Mouse (Mus musculus) neural tube, embryonic 15.5 days (tissue): ENCODE measurements around the gene Gnb5. TPM values are rescaled to one million over a fixed set of nuclear protein-coding genes. Genes with fewer than 3 reads are reported as not detected.
A peak's percentile ranks its signal among the peaks of the same experiment; 100 is the strongest.

ENCODE experiments used
- ATAC-seq: fragments of 200-750 bp; cut with Nextera tagmentation; 2 replicates; pipeline ENCODE4 v1.8.0; 2017; ENCODE audit warnings: mild to moderate bottlenecking, moderate TSS enrichment, moderate library complexity; ENCODE audit not compliant: low FRiP score
- H3K27ac ChIP-seq: fragments of 300-500 bp; sonication (generic); replicated peaks from 2 replicates; pipeline ENCODE4 v1.5.1; 2015; ENCODE audit warnings: mild to moderate bottlenecking, inconsistent platforms
- H3K27me3 ChIP-seq: fragments of 300-500 bp; sonication (generic); replicated peaks from 2 replicates; pipeline ENCODE4 v1.6.1; 2015; ENCODE audit warnings: inconsistent platforms
- H3K36me3 ChIP-seq: fragments of 300-500 bp; sonication (generic); 2 replicates; pipeline ENCODE4 v1.6.1; 2015; ENCODE audit warnings: inconsistent platforms
- H3K4me1 ChIP-seq: fragments of 300-500 bp; sonication (generic); 2 replicates; pipeline ENCODE4 v1.6.1; 2015; ENCODE audit warnings: inconsistent platforms
- H3K4me2 ChIP-seq: fragments of 300-500 bp; sonication (generic); 2 replicates; pipeline ENCODE4 v1.6.1; 2015; ENCODE audit warnings: inconsistent platforms, mild to moderate bottlenecking, moderate library complexity
- H3K4me3 ChIP-seq: fragments of 300-500 bp; sonication (generic); replicated peaks from 2 replicates; pipeline ENCODE4 v1.5.1; 2015; ENCODE audit warnings: mild to moderate bottlenecking, inconsistent platforms
- H3K9ac ChIP-seq: fragments of 300-500 bp; sonication (generic); replicated peaks from 2 replicates; pipeline ENCODE4 v1.6.1; 2015; ENCODE audit warnings: mild to moderate bottlenecking, inconsistent platforms
- H3K9me3 ChIP-seq: fragments of 300-500 bp; sonication (generic); replicated peaks from 2 replicates; pipeline ENCODE4 v1.6.1; 2016; ENCODE audit warnings: inconsistent platforms
- WGBS: fragments of 180-500 bp; shearing (Covaris S2); methylation state at CpG from one replicate; pipeline ENCODE4 v1.1.7; 2015; ENCODE audit warnings: mixed read lengths; 5-methylcytosine and 5-hydroxymethylcytosine counted together
- polyA plus RNA-seq: library from polyadenylated mRNA; unstranded; fragments of >200 nt; fragmentation: Nextera tagmentation; extraction: Ambion mirVana; gene quantifications from 2 replicates; pipeline ENCODE4 v1.2.1, GENCODE M21; 2015

Gnb5 gene
- 85.1 and 97.4 TPM in 2 replicates for polyA plus RNA-seq

DNA sequence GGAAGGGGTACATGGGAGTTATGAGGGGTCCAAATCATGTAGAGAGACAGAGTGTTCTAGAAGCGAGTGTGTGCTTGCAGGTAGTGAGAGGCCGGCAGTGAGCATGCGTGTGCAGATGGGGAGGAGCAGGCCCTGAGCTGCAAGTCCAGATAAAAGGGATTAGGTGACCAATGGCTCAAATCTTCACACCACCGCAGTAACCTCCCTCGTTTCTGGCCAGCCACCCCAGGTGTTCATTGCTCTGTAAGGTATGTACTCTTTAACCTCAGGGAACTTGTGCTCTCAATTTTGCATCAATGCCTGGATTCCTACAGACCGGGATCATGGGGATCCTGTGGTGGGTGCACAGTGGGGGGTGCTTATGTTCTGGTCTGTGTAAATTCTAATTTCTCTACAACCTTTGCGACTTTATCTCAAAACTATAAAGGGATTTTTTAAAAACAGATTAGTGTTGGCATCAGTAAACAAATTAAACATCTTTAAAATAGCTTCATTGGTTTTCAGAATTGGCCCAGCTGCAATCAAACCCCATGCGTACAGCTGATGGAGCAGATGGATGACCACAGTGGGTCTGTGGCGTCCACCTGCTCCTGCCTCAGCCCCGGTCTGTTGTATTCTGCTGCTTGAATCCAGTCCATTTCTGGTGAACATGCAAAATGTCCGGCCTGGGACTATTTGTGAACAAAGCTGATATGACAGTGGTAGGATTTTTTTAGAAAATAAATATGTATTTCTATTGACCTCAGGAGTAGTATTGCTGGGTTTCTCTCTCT lies at the start of gene Gnb5:
Gene Gnb5 (plus strand): TSS at position 163 of the 773 bp plus-strand sequence.
- Histone ChIP-seq H3K36me3 (no peaks in the 10 kb centered on the region), H3K4me3 (no peak within 1 kb of the TSS), H3K27me3 (no peaks in the 10 kb centered on the region), H3K9ac (no peak within 1 kb of the TSS), H3K4me1 (no peaks in the 10 kb centered on the region; the same call in 1 of the 2 replicates), H3K9me3 (no peaks in the 10 kb centered on the region), H3K27ac (no peak within 1 kb of the TSS), H3K4me2 (no peak within 1 kb of the TSS)
- no peak for ATAC-seq
- 64% methylated on average over 11 of the region's 11 CpGs for WGBS

DNA sequence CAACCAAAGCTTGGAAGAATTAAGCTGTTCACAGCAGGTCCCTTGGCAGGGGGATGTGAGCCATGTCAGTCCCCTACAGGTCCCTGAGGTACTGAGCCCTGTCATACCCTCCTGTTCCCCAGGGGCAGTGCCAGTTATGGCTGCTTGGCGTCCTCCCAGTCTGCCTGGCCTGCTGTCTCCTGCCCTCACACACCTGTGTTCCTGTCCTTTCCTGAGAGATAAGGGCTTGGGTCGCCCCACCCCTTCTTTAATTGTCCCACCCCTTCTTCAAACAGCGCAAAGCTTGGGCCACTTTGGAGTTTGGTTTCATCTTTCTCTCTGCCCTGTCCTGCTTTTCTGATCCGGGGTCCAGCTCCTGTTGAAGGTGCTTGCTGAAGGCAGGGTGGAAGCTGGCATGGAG lies 47.3 kb upstream of the Gnb5 start:
- H3K36me3 ChIP-seq, result no peaks in the 10 kb centered on the region
- H3K27me3 ChIP-seq, result no peaks in the 10 kb centered on the region
- no peak overlapping the region for H3K4me2 ChIP-seq
- no peak overlapping the region for H3K27ac ChIP-seq
- no peak overlapping the region for H3K9ac ChIP-seq
- ATAC-seq, result no peak
- no peak overlapping the region for H3K4me3 ChIP-seq
- peaks cover 30% of the 10 kb centered on the region for H3K4me1 ChIP-seq
- 76% methylated on average over 4 of the region's 4 CpGs for WGBS
- no peaks in the 10 kb centered on the region for H3K9me3 ChIP-seq

DNA sequence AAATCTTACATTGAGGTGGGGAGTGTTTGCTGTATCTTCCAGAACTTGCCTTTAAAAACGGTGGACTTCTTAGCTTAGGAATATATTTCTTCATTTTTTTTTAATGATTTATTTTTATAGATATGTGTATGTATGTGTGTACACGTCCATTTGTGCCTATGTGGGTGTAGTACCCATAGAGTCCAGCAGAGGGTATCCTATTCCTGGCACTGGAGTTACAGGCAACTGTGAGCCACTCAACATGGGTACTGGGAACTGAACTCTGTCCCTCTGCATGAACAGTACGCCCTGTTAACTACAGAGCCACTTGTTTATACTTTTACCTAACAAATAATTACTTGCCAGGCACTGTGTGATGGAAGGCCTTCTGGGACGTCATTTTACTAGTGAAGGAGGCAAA lies 46.4 kb upstream of the Gnb5 start:
- no peak overlapping the region for H3K27ac ChIP-seq
- no peaks in the 10 kb centered on the region for H3K9me3 ChIP-seq
- no peak overlapping the region for H3K4me2 ChIP-seq
- H3K36me3 ChIP-seq, result no peaks in the 10 kb centered on the region
- no peak for ATAC-seq
- H3K4me3 ChIP-seq, result no peak overlapping the region
- H3K27me3 ChIP-seq, result no peaks in the 10 kb centered on the region
- peaks cover 21% of the 10 kb centered on the region for H3K4me1 ChIP-seq
- WGBS, result 93% methylated on average over 4 of the region's 4 CpGs
- no peak overlapping the region for H3K9ac ChIP-seq

DNA sequence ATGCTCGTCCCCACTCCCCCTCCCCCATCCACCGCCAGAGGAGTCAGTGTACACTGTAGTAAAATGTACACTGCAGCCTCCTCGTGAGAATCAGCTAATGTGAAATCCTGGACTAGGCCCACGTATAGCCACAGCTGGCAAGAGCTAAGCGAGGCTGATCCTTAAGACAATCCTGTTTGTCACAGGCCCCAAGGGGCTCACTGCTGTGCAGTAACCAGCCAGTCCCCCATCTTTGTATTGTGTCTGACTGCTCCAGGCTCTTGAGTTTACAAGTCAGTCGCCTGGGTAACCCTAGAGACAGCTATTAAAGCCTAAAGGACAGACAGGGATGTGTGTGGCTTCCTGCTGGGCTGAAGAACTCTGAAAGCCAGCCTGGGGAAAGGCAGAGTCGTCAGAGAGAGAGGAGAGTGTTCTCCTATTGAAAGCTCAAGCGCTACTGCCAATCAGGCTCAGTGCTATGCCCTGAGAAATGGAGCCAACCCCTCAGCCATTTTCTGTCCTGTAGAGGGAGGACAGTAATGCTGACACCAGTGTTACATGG lies 44.7 kb upstream of the Gnb5 start:
- WGBS, result 5% methylated on average over 8 of the region's 8 CpGs
- Histone ChIP-seq H3K27me3 (no peaks in the 10 kb centered on the region), H3K4me2 (no peak overlapping the region), H3K36me3 (no peaks in the 10 kb centered on the region), H3K27ac (peak overlapping the region; percentile 51), H3K4me3 (no peak overlapping the region), H3K9ac (no peak overlapping the region), H3K4me1 (peaks cover 15% of the 10 kb centered on the region), H3K9me3 (no peaks in the 10 kb centered on the region)
- peak; percentile 76 for ATAC-seq

DNA sequence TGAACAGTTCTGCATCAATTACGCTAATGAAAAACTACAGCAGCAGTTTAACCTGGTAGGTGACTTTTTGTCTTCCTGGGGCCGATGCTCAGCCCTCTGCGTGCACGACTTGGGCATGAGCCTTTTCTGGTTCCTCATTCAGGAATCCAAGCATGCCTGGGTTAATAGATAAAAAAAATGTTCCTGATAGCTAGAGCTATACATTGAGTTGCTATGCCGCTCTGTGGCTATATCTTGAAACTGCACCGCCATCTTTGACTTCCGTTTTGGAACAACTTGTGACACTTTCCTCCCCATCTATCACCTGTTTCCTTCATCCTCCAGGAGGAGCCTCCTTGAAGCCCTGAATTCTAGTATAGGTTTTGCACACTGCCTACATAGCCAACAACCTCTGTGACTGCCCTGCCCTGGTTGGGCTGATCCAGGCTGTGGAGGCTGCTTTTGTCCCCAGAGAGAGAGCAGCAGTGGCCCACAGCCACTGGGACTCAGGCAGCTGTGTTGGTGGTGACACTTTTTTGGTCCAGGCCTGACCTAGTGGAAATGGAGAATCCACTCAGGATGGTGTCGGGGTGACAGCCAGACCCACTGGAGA lies 43.8 kb upstream of the Gnb5 start:
- 71% methylated on average over 8 of the region's 8 CpGs for WGBS
- H3K9ac ChIP-seq, result no peak overlapping the region
- no peak overlapping the region for H3K27ac ChIP-seq
- peaks cover 15% of the 10 kb centered on the region for H3K4me1 ChIP-seq
- H3K4me3 ChIP-seq, result no peak overlapping the region
- no peaks in the 10 kb centered on the region for H3K27me3 ChIP-seq
- no peak for ATAC-seq
- no peaks in the 10 kb centered on the region for H3K36me3 ChIP-seq
- no peak overlapping the region for H3K4me2 ChIP-seq
- H3K9me3 ChIP-seq, result no peaks in the 10 kb centered on the region

DNA sequence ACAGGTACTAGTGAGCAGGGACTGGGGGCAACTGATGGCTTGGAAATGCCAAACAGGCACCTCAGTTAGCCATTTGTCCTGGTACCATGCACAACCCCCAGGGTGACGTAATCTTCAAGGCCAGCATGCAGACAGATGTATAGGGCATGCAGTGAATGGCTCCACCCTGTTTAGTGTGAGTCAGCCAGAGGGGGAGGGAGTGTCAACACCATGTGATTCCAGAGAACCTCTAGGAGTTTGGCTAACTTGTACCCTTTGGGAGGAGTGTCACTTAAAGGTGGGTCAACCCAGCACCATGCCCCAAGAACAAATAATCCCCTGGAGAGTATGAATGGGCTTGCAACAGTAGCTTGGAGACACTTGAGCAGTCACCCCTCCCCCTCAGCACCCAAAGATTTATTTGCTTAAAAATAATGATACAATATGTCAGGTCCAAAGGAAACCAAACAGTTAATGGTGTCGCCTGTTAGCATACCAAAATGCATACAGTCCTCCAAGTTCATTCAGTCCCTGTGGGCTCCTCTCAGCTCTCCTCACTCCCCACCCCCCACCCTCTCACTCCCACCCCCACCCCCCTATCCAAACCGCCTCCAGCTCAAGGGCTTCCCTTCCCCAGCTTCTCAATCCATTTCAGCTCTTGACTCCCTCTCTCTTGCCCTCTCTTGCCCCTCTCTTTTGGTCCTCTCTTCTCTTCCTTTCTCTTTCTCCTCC lies 41.9 kb upstream of the Gnb5 start:
- peaks cover 15% of the 10 kb centered on the region for H3K4me1 ChIP-seq
- H3K9ac ChIP-seq, result no peak overlapping the region
- no peaks in the 10 kb centered on the region for H3K9me3 ChIP-seq
- no peak overlapping the region for H3K27ac ChIP-seq
- WGBS, result 38% methylated on average over 3 of the region's 3 CpGs
- no peaks in the 10 kb centered on the region for H3K36me3 ChIP-seq
- no peak overlapping the region for H3K4me3 ChIP-seq
- no peak overlapping the region for H3K4me2 ChIP-seq
- no peak for ATAC-seq
- H3K27me3 ChIP-seq, result no peaks in the 10 kb centered on the region

DNA sequence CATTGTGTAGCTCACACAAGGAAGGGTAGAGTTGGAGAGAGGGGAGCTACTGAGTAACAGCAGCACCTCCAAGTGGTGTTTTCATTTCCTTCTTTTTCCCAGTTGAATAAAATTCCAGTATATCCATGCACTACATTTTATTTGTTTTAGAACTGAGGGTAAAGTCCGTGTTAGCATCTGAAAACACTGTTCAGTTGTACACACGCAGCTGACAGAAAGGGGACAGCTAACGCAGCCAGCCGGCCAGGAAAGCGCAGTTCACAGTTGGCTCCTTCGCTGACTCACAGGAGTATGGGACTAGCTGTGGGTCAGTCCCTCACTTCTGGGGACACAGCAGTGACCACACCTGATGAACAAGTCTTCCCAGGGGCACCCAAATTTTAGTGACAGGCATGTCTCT lies 38.9 kb upstream of the Gnb5 start:
- Histone ChIP-seq H3K36me3 (no peaks in the 10 kb centered on the region), H3K27me3 (no peaks in the 10 kb centered on the region), H3K4me3 (no peak overlapping the region), H3K9me3 (no peaks in the 10 kb centered on the region), H3K27ac (no peak overlapping the region), H3K4me2 (no peak overlapping the region), H3K9ac (no peak overlapping the region), H3K4me1 (peaks cover under 1% of the 10 kb centered on the region; the same call in 1 of the 2 replicates)
- no peak for ATAC-seq
- 81% methylated on average over 6 of the region's 6 CpGs for WGBS

DNA sequence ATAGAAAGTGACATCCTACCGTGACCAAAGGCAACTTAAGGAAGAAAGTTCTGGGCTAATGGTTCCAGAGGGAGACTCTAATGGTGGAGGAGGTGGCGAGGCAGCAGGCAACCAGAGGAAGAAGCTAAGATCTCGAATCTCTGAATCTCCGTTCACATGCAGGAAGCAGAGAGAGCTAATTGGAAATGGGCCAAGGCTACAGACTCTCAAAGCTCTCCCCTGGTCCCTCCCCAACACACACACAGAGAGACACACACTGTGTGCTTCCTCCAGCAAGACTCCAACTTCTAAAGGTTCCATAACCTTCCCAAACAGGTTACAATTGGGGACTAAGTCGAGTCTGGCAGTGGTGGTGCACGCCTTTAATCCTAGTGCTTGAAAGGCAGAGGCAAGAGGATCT lies 35.7 kb upstream of the Gnb5 start:
- no peaks in the 10 kb centered on the region for H3K4me1 ChIP-seq
- H3K4me3 ChIP-seq, result no peak overlapping the region
- WGBS, result 79% methylated on average over 6 of the region's 6 CpGs
- no peak overlapping the region for H3K4me2 ChIP-seq
- H3K36me3 ChIP-seq, result no peaks in the 10 kb centered on the region
- H3K9ac ChIP-seq, result no peak overlapping the region
- H3K27ac ChIP-seq, result no peak overlapping the region
- no peak for ATAC-seq
- no peaks in the 10 kb centered on the region for H3K9me3 ChIP-seq
- no peaks in the 10 kb centered on the region for H3K27me3 ChIP-seq

DNA sequence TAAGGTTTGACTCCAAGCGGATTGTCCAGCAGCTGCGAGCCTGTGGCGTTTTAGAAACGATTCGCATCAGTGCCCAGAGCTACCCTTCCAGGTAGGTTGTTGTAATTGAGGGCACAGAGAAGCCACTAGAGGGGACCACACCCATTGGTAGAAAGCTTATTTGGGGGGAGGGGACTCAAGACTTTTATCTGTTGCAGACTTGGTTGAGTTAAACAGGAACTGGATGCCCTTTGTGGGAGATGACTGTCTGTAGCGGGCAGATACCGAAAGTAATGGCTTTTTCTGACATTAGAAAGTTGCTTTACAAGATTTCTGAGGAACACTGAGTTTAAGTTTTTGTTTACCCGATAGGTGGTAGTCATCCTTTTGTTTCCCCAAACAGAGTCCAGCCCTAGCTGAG lies 34.5 kb upstream of the Gnb5 start:
- Histone ChIP-seq H3K27me3 (no peaks in the 10 kb centered on the region), H3K27ac (no peak overlapping the region), H3K4me1 (no peaks in the 10 kb centered on the region), H3K9me3 (no peaks in the 10 kb centered on the region), H3K4me3 (no peak overlapping the region), H3K36me3 (no peaks in the 10 kb centered on the region), H3K4me2 (no peak overlapping the region), H3K9ac (no peak overlapping the region)
- ATAC-seq, result no peak
- WGBS, result 94% methylated on average over 8 of the region's 8 CpGs

DNA sequence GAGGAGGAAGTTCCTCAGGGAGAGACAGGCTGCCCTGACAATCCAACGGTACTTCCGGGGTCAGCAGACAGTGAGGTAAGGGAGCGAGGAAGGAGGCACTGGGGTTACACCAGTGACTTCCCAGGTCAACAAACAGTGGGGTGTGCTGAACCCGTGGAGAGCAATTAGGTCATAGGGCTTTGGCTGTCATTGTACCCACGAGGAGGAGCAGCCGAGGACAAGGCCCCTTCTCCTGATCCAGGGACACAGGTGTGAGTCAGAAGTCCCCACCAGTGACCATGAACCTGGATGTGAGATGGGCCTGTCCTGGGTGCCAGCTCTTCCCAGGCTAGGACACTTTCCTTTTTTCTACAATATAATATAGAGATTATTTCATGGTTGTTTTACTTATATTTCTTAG lies 32.4 kb upstream of the Gnb5 start:
- no peak overlapping the region for H3K4me2 ChIP-seq
- no peak overlapping the region for H3K4me3 ChIP-seq
- WGBS, result 74% methylated on average over 6 of the region's 6 CpGs
- no peaks in the 10 kb centered on the region for H3K36me3 ChIP-seq
- no peaks in the 10 kb centered on the region for H3K27me3 ChIP-seq
- no peak overlapping the region for H3K27ac ChIP-seq
- no peak overlapping the region for H3K9ac ChIP-seq
- no peak for ATAC-seq
- no peaks in the 10 kb centered on the region for H3K9me3 ChIP-seq
- no peaks in the 10 kb centered on the region for H3K4me1 ChIP-seq

DNA sequence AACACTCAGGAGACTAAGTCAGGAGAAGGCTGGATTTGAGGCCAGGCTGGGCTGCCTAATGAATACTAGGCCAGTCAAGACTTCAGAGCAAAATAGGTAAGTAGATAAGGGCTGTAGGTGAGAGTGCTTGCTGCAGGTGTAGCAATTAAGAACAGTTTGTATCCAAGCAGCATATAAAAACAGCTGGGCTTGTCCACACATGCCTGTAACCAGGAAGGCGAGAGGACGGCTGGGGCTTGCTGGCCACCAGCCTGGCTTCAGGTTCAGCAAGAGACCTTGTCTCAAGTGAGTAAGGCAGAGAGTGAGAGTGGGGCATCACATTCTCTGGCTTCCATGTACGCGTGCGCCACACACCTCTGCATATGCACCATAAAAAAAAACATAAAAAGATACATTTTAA lies 31.6 kb upstream of the Gnb5 start:
- 96% methylated on average over 5 of the region's 5 CpGs for WGBS
- no peak overlapping the region for H3K4me3 ChIP-seq
- no peaks in the 10 kb centered on the region for H3K36me3 ChIP-seq
- H3K27me3 ChIP-seq, result no peaks in the 10 kb centered on the region
- H3K27ac ChIP-seq, result no peak overlapping the region
- no peaks in the 10 kb centered on the region for H3K4me1 ChIP-seq
- no peak overlapping the region for H3K4me2 ChIP-seq
- H3K9me3 ChIP-seq, result no peaks in the 10 kb centered on the region
- H3K9ac ChIP-seq, result no peak overlapping the region
- no peak for ATAC-seq

DNA sequence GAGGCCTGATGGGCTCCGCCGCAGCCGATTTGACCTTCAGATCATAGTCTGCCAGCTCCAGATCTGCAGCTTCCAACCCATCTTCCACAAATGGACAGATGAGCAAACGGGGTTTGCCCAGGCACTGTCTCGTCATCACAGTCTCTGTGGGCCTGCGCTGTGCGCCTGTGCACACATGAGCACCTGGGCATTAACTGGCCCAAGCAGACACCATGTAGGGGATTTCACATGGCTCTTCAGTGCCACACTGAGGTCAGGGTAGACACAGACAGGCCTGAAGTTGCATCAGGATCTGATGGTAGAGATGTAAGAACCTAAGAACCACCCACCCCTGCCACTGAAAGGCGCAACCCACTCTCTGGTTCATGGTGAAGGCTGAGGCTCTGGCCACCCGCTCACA lies 31.0 kb upstream of the Gnb5 start:
- 92% methylated on average over 9 of the region's 9 CpGs for WGBS
- Histone ChIP-seq H3K27me3 (no peaks in the 10 kb centered on the region), H3K4me1 (no peaks in the 10 kb centered on the region), H3K9ac (no peak overlapping the region), H3K4me2 (no peak overlapping the region), H3K9me3 (no peaks in the 10 kb centered on the region), H3K27ac (no peak overlapping the region), H3K36me3 (no peaks in the 10 kb centered on the region), H3K4me3 (no peak overlapping the region)
- no peak for ATAC-seq
